Mouse (Mus musculus) cerebellum, postnatal 36 days (tissue): ENCODE measurements around the gene Ascc1.

Experiments used
- DNase-seq, 2 experiments: peaks; one replicate each; pipeline ENCODE4 v3.0.0; 2021 to 2022; ENCODE audit warnings: mixed read lengths in 2 of 2

Gene Ascc1

DNA sequence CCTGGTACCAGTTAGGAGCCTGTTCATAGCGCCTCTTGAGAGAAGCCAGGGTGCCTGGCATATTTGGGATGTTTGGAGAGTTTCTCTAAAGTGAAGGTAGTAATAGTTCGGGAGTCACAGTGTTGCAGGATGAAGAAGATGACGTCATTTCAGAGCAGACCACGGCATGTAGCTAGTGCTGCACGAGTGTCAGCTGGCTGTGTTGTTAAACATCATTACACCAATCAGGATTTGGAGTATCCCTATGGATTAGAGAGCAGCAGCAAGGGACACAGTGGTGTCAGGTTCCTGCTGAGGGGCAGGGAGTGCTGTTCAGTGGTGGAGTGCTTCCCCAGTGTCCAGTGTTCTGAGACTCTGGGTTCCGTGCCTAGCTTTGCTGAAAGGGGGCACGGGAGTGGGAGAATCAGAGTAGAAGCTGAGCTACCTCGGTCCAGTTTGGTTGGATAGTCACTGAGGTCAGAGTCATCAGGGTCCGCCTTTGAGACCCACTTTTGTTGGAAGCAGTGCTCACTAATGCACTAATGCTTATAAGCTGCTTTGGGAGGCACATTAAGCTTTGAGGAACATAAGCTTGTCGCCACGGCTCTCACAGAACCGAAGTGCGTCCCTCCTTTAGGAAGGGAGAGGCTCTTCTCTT is 24.3 kb downstream of the Ascc1 start:
- no peak for DNase-seq

DNA sequence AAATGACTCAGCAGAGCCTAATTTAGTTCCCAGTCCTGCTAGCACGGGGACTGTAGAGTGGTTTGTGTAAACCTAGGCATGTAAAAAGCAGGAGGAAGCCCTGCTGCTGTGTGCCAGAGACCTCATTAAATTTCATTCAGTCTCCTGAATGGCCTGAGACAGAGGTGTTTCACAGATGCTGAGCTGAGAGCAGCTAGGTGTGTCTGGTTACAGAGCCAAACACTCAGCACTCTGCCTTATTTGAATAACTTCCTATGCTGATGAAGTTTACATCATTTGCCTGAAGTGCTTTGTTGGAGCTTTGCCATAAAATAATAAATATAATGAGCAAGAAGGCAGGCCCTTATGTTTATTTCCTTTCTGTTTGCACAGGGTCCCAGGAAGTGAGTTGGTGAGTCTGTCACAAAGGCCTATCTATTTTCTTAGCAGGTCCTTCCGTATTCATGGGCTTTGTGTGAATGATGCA is 25.0 kb downstream of the Ascc1 start:
- no peak for DNase-seq

DNA sequence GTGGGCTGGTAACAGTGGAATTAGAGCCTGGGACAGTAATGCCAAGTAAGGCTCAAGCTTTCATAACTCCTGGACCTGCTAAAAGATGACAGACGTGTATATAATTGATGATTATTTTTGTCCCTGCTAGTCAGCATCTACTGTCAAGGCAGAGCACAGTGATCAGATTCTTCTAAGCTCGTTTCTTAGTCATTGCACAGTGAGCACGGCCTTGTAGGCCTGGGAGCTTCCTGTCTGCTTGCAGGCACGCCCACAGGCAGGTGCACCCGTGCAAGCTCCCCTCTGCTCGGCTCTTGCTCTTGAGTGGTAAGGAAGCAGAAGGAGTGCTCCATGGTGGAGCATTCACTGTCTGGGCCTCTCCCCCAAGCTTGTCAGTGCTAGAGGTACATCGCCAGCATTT is 25.6 kb downstream of the Ascc1 start:
- no peak for DNase-seq

DNA sequence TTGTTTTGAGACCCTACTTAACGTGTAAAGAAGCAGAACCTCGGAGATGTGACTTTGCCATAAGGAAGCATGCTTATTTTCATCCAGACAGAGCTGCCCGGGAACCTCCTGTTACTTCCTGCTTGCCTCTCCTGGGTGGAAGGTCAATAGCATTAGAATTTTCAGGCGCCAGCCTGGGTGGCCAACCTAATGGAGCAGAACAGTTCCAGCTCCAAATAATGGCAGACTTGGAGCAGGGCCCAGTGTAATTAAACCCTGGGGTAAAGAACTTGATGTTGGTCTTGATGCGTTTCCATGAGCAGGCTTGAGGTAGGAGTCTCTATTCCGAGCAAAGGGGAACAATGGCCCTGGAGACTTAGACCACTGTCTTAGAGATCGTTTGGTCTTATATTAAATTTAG is 26.4 kb downstream of the Ascc1 start:
- DNase-seq: no peak

DNA sequence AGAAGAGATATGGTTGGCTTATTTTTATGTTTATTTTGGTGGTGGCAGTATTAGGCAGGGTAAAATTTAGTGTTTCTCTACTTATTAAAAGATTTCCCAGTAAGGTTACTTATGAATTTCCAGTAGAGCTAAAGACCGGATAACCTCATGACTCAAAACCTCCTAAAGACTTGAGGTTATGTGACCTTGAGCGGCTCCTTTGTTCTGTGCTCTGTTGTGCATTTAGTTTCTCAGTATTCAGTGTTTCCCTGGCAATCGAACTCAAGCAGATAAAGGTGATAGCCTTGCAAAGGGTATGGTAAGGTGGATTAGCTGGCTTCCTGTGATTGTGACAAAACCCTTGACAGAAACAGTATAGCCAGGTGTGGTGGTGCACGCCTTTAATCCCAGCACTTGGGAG is 26.8 kb downstream of the Ascc1 start:
- DNase-seq: no peak

DNA sequence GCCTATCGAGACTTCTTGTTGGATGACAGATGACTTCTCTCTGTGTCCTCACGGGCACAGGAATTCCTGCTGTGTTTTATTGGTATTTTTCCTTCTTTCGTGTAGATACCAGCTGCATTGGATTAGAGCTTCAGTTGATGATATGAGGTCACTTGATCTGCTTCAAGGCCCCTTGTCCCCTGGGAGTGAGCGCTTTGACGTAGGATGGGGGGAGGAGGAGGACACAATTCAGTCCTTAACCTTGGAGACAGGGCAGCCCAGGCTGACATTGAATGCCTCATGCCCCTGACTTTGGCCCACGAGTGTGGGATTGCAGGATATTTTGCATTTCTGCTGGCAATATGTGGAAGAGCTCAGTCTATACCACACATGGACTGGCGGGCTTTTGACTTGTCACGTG is 29.0 kb downstream of the Ascc1 start:
- DNase-seq: no peak

DNA sequence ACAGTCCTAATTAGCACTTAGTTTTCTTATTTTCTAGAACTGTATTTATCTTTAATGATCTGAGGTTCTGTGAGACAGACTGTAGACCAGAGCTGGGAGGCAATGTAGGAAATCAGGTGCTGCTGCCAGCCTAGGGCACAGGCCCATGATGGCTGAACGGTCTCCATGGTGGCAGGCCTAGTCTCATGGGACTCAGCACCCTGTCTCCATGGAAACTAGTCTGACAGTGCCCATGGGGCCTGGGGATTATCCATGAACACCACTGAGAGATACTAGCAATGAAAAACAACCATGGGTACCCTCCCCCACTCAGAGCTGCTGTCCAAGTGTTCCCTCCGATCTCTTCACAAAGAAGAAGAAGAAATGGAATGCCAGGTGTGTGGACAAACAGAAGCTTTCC is 29.4 kb downstream of the Ascc1 start:
- DNase-seq: no peak

DNA sequence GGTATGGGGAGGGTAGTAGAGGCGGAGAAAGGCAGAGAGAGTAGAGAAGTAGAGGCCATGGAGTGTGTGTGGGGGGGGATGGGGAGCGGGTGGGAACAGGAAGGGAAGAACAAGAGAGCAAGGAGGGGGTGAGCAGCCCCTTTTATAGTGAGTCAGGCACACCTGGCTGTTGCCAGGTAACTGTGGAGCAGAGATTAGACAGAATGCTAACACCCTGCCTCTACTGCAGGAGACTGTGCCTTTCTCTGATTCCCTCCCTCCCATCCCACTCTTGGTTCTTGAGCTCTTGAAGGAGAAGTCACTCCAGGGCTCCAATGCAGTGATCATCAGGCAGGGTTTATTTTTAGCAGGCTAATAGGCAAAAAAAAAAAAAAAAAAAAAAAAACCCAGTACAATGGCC is 30.0 kb downstream of the Ascc1 start:
- DNase-seq: no peak

DNA sequence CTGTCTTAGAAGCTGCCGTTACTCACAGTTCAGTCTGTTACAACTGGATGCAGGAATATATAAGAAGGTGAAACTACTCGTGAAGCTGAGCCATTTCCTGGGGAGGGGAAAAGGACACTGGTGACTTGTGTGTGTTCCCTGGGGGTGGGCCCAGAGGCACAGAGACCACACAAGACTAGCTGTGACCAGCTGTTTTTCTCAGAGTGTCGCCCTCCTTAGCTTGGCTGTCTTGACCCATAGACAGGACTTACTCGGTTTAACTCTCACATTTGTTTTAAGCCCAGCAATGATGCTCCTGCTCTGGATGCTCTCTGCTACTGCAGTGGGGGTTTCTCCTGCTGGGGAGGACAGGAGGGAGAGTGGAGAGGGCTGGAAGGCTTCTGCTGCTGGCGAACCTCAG is 30.5 kb downstream of the Ascc1 start:
- DNase-seq: no peak

DNA sequence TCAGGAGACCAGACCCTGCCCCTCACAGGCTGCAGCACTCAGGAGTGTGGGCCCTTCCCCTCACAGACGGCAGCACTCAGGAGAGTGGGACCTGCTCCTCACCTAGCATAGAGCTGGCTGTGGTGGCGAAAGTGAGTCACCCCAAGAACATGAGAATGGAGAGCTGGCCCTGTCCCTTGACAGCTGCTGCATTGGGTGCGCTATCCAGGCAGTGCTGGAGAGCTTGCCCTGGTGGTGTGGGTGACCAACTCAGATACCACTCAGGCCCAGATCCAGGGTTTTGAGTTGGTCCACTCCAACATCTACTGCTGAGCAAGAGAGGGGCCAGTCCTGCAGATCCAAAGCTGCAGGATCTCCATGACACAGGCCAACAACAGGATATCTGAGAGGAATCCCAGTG is 32.0 kb downstream of the Ascc1 start:
- no peak for DNase-seq

DNA sequence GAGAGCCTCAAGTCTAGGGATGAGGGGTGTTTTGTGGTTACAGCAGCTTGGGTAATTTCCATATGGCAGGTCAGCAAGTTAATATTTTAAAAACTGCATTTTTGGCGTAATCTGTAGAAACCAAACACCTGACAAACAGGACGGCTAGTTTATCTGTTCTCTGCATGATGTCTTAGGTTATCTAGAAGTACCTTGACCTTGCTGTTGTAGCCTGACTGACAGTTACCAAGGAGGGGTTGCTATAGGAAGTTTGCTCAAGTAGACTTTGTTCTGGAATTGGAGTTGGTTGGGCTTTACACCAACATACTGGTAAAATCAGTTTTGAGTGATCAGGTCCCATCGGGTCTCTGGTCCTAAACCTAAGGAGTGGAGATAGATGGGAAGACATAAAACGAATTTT is 33.1 kb downstream of the Ascc1 start:
- DNase-seq: no peak

DNA sequence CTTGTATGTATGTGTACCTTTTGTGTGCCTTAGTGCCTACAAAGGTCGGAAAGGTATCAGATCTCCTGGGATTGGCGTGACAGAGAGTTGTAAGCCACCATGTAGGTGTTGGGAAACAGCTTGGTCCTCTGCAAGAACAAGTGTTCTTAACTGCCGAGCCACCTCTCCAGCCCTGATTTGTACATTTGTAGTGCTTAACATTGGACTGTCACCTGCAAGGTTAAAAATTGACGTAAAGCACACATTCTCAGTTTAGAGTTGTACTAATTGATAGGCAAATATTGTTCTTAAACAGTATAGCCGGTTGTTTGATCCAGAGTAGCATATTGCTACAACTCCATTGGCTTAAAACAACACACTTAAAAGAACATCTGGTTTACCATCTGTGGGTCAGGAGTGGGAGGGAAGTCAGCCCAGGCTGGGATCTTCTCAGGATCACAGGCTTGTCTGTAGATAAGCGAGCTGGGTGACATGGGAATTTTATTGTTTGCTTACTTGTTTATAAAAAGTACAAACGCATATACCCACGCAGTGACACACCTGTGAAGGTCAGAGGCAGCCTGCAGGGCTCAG is 39.8 kb downstream of the Ascc1 start:
- DNase-seq: no peak

DNA sequence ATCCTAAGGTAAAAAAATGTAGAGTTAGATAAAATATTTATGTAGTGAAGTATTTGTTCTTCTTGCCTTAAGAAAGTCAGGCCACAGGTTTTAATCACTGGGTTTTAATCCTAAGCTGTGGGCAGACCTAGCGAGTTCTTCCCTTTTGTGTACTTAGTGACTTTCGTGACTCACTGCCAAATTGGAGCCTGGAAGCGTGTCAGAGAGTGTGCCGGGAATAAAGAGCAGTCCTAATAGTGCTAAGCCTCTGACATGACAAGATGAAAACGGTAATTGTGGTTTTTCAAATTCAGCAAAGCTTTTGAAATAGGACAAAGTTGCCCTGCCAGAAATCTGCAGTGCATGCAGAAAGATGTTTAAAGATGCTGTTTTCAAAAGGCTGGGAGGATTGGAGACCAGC is 44.1 kb downstream of the Ascc1 start:
- peak; percentile 10 to 11 for DNase-seq

DNA sequence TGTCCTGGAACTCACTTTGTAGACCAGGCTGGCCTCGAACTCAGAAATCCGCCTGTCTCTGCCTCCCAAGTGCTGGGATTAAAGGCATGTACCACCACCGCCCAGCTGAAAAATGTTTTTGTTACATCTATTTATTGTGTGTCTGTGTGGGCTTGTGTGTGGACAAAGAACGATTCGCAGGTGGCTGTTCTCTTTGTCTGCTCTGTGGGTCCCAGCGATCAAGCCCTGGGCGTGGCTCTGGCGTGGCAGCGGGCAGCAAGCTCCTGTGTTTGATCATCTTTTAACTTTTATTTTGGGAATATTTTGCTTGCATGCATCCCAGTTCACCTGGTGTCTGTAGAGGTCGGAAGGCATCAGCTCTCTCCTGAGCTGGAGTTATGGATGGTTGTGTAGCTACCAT is 48.0 kb downstream of the Ascc1 start:
- DNase-seq: no peak

DNA sequence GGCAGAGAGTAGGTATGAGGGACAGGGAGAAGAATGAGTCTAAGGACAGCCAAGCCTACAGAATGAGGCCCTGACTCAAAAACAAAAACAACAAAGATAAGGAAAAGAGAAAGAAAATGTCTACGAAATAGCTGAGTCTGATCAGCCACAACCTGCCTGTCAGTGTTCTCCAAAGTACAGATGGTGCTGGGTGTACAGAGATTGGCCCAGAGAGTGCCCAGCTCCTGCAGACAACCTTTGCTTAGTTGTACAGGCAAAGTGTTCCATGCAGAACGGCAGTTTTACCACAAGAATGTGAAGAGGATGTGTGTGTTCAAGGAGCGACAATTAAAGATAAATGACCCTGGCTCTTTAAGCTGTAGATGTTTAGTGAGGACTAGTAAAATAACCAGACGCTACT is 50.5 kb downstream of the Ascc1 start:
- no peak for DNase-seq

DNA sequence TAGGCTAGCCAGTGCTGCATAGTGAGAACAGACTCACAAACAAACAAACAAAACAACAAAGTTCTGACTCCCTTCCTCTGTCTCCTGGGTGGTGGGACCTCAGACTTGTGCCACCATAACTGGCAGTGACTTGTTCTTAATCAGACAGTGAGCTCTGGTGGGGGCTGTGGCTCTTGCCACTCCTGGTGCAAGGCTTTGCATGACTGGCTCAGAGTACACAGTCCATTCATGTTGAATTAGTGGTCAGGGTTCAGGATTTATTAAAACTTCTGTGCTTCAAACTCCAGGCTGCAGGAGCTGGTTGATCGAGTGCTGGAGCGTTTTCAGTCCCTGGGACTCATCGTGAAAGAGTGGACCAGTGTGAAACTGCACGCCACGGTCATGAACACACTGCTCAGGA is 59.6 kb downstream of the Ascc1 start:
- DNase-seq: no peak

DNA sequence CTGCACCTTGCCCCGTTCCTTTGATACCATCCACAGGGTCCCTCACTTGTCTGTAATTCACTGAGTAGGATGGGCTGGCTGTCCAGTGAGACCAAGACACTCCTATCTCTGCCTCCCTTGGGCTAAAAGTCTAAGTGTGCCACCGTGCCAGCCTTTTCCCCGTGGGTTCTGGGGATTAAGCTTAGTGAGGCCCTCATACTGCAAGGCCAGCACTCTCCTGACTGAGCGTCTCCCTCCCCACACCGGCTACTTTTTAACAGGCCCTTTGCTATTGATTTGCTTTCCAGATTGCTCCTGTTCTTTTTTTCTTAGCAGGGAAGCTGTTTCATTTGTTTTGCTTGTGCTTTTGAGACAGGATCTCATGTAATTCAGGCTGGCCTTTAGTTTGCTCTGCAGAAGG is 60.3 kb downstream of the Ascc1 start:
- no peak for DNase-seq

DNA sequence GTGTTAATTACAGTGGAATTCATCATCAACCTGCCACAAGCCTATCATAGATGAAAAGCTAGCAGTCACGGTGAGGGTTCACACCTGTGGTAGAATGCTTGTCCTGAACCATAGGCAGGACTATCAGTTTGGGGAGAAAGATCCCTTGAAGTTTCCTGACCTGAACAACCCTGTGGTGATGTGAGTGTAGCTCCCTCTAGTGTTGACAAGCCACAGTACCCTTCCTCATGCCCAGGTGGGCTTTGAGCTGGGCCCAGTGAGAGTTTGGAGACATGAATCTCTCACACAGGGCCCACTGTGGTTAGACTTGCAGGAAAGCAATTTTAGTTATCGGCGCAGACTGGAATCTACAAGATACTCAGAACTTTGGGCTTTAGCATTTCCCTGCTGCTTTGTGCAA is 63.9 kb downstream of the Ascc1 start:
- peak; percentile 15 to 33 for DNase-seq

DNA sequence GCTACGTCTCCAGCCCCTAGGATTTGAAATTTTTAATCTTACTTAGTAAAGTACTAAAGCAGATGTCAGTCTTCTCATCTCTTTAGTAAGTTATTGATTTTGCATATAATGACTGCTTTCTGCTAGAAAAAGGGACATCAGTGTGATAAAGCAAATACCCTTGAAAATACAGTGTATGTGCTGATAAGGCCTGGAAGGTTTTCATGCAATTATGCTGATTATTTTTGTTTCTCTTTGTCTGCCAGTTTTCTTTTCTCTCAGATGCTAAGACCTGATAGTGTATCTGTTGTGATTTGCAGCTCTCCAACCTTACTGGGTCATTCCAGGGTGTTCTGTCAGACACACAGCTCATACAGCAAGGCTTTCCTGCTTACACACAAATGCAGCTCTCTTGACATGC is 72.6 kb downstream of the Ascc1 start:
- no peak for DNase-seq

DNA sequence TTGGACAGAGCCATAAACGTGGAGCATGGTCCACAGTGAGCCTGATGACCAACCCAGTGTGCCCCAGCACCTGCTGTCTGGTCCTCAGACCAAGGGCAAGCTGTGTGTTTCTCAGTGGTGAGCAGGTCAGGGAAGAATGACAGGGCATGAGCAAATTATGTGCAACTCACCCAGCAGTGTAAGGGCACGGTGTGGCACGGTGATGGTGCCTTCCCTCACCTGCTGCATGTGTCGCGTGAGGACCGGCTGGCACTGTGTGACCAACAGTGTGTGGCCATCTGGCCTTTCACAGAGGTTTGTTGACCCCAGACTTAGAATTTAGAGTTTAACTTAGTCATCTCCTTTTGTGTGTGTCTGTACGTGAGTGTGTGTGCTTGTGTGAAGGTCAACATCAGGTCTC is 74.6 kb downstream of the Ascc1 start:
- DNase-seq: no peak

DNA sequence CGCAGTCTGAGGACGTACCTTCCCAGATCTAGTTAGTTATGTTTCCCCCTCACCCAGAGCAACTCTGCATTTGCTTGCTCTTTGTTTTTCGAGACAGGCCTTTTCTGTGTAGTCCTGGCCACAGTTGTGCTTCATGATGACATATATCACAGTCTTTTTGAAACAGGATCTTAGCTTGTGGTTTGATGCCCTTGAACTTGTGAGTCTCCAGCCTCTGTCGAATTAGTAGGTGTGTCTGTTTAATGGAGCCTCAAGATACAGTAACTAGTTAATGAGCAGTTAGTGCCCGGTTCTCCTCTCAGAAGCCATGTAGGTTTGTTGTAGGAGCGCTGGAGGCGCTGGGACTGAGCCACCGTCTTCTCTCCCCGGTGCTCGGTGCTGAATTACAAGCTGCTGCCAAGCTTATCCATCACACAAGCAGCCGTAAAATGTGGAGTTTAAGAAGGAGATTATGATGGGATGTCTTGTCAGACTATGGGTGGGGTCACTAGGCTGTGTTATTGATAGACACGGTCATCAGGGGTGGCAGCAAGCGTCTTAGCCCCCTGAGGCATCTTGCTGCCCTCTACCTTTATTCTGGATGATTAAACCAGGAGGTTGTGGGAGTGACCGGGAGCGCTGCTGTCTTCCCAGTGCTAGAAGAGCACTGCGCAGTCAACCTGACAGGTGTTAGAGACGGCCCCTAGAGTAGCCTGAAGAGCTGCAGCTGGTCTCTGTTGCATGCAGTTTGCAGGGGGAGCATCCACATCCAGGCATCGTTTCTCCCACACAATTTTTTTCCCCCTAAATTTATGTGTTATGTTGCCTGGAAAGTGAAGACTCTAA is 75.3 kb downstream of the Ascc1 start:
- DNase-seq: no peak

DNA sequence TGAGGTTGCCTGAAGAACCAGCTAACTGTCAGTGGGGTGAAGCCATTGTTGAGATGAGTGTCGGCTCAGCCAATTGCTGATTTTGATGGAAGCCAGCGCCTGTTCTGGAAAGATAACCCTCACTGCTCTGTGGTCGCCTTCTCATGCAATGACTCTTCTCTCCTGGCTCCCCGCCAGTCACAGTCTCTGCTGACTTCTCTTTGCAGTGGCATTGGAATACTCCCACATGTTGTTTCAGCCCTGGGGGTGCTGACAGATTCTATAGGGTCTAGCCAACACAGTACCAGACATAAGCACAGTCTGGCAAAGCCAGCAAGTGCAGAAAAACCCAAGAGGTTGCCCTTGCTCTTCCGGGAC is 75.9 kb downstream of the Ascc1 start:
- no peak for DNase-seq

DNA sequence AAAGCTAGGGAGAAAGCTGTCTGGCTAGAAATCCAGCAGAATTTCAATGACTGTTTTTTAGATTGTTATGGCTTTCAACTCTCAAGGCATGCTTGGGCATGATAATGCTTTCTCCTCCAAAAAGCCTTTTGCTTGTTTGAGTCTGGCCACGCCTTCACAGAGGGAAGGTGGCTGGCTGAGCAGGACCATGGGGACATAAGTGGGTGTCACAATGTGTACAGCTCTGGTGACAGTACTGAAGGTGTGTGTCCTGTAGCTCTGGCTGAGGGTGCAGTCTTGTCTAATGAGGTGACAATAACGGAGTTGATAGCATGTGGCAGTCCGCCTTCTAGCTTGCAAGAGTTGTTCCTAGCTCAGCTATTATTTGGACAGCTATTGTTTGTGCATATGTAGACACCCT is 77.6 kb downstream of the Ascc1 start:
- no peak for DNase-seq

DNA sequence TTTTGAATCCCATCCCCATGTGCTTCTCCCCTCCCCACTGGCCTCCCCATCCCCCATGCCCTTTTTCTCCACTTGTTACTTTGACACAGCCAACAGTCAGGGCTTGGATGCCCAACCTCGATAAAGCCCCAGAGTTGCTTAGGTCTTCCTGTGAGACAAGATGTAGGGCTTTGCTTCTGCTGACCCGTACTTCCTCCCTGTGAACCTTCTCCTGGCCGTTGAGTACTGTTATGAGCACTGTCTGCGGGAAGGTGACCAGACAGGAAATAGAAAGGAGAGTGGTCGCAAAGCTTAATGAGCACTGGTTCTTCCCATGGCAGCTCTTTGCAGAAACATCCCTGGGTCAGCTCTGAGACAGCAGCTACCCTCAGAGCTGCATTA is 78.0 kb downstream of the Ascc1 start:
- DNase-seq: no peak
